Mouse (Mus musculus): ENCODE measurements around the gene Atp6ap1.

GRCm38 (mm10) chrX:74330166-74330930 lies 33.5 kb downstream of the Atp6ap1 start:
- no peak for TF ChIP-seq CTCF (IDR thresholded peaks at IDR 0.05; ENCODE audit: extremely low read depth, insufficient read length, insufficient replicate concordance, low read depth, low read length)
- TF ChIP-seq POLR2A (IDR thresholded peaks at IDR 0.05; ENCODE audit: low read depth, low read length), result no peak

Measured in small intestine, adult 2 months (tissue).